Comparison of ENCODE assay signal across 9 mouse cellular contexts in the genomic region with DNA sequence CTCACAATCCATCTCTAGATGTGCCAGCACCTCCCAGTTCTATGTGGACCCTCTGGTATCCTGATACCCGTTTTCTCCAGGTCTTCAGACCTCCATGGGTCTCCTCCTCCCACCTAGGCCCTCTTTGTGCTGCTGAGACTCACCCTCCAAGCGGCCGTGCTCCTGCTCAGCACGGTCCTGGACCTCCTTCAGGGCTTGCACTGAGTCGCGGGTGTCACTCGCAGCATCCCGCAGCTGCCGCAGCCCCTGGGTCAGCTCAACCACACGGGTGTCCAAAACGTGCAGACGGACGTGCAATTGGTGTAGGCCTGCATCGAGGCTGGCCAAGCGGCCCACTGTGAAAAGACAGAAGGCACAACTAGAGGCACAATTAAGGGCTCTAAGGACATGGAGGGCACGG. TPM values are rescaled to one million over a fixed set of nuclear protein-coding genes. Genes with fewer than 3 reads are reported as not detected.
DNase-seq lines count a peak whose midpoint lies in the region; ATAC-seq lines count a peak whose summit lies in the region.
"Had no signal": no experiment of that assay in that cellular context is flagged by ENCODE, and none has a peak within 500 bp of the region (broad histone marks: within the 10 kb centered on the region; RNA-seq: fewer than 3 reads in every experiment).

No protein-coding gene starts in this region.

- peak overlapping the region; percentile 91 for H3K27ac ChIP-seq in embryonic facial prominence, embryonic 13.5 days
- H3K27ac ChIP-seq in hindbrain, embryonic 14.5 days, result peak overlapping the region; percentile 95; the same call in 1 of the 2 replicates
- H3K27ac ChIP-seq in midbrain, embryonic 16.5 days (ENCODE audit: low read length), result peak overlapping the region; percentile 92

- H3K9ac ChIP-seq in embryonic facial prominence, embryonic 13.5 days, result peak overlapping the region; percentile 53
- no peak overlapping the region for H3K9ac ChIP-seq in hindbrain, embryonic 14.5 days
- 0 out of 2 replicates have a peak overlapping the region, but pooled peaks have one; percentile 11 for H3K9ac ChIP-seq in midbrain, embryonic 16.5 days (ENCODE audit: low read depth, low read length)

- 10% methylated on average over 16 of the region's 16 CpGs for WGBS in embryonic facial prominence, embryonic 13.5 days
- 6% methylated on average over 16 of the region's 16 CpGs for WGBS in hindbrain, embryonic 14.5 days
- 11% methylated on average over 16 of the region's 16 CpGs for WGBS in midbrain, embryonic 16.5 days

- H3K4me1 ChIP-seq in embryonic facial prominence, embryonic 13.5 days, result peaks cover 46% of the 10 kb centered on the region
- H3K4me1 ChIP-seq in hindbrain, embryonic 14.5 days (replicated peaks; ENCODE audit: control insufficient read depth, insufficient read depth, low read length), result peaks cover 10% of the 10 kb centered on the region
- H3K4me1 ChIP-seq in midbrain, embryonic 16.5 days (ENCODE audit: control insufficient read depth, insufficient read depth, low read length), result peaks cover 12% of the 10 kb centered on the region

- H3K36me3 ChIP-seq in embryonic facial prominence, embryonic 13.5 days, result no peaks in the 10 kb centered on the region; the same call in 1 of the 2 replicates
- H3K36me3 ChIP-seq in hindbrain, embryonic 14.5 days (replicated peaks; ENCODE audit: control insufficient read depth, insufficient read depth), result no peaks in the 10 kb centered on the region
- no peaks in the 10 kb centered on the region for H3K36me3 ChIP-seq in midbrain, embryonic 16.5 days (ENCODE audit: control insufficient read depth, insufficient read depth, low read length)

- H3K4me2 ChIP-seq in embryonic facial prominence, embryonic 13.5 days, result peak overlapping the region; percentile 77
- H3K4me2 ChIP-seq in hindbrain, embryonic 14.5 days (replicated peaks), result peak overlapping the region; percentile 74
- H3K4me2 ChIP-seq in midbrain, embryonic 16.5 days (ENCODE audit: low read length), result peak overlapping the region; percentile 72

- DNase-seq in left cerebral cortex, postnatal 4 days, result peak; percentile 16
- no peak for DNase-seq in left cerebral cortex, adult 18-20 months (ENCODE audit: low spot score in 2 of 2)
- no peak for DNase-seq in hindbrain, embryonic 14.5 days (ENCODE audit: low spot score)
- DNase-seq in layer of hippocampus, adult 18-20 months (ENCODE audit: low spot score in 2 of 2), result no peak
- DNase-seq in spleen, adult 12 weeks (ENCODE audit: low spot score), result no peak
- DNase-seq in left cerebral cortex, postnatal 14 days (ENCODE audit: low spot score in 2 of 2), result no peak

- intact Hi-C loops in left cerebral cortex, postnatal 4 days (cut with DNase I), result no loop called here
- intact Hi-C loops in left cerebral cortex, postnatal 14 days (cut with DNase I), result no loop called here

- no peaks in the 10 kb centered on the region for H3K9me3 ChIP-seq in embryonic facial prominence, embryonic 13.5 days
- no peaks in the 10 kb centered on the region for H3K9me3 ChIP-seq in hindbrain, embryonic 14.5 days (ENCODE audit: control insufficient read depth, low read length)
- no peaks in the 10 kb centered on the region for H3K9me3 ChIP-seq in midbrain, embryonic 16.5 days (replicated peaks; ENCODE audit: control insufficient read depth, low read length, poor library complexity, severe bottlenecking)

- peaks cover 16% of the 10 kb centered on the region for H3K27me3 ChIP-seq in embryonic facial prominence, embryonic 13.5 days
- no peaks in the 10 kb centered on the region for H3K27me3 ChIP-seq in hindbrain, embryonic 14.5 days (ENCODE audit: control insufficient read depth, insufficient read depth, low read length)
- no peaks in the 10 kb centered on the region for H3K27me3 ChIP-seq in midbrain, embryonic 16.5 days (ENCODE audit: control insufficient read depth, insufficient read depth, low read depth, low read length)

- H3K4me3 ChIP-seq in embryonic facial prominence, embryonic 13.5 days, result peak overlapping the region; percentile 73
- H3K4me3 ChIP-seq in hindbrain, embryonic 14.5 days (replicated peaks; ENCODE audit: low read length), result peak overlapping the region; percentile 66
- H3K4me3 ChIP-seq in midbrain, embryonic 16.5 days (ENCODE audit: low read depth, low read length), result peak overlapping the region; percentile 67

- ATAC-seq in embryonic facial prominence, embryonic 13.5 days (ENCODE audit: insufficient number of reproducible peaks, insufficient read depth, low FRiP score, low TSS enrichment, low read depth), result peak; percentile 3; the same call in 1 of the 2 replicates
- ATAC-seq in hindbrain, embryonic 14.5 days (ENCODE audit: low FRiP score), result no peak
- ATAC-seq in midbrain, embryonic 16.5 days, result no peak; the same call in 1 of the 2 replicates

RNA-seq across cellular contexts. Expression of a gene that starts 1.0 kb away (rescaled TPM):
- total RNA-seq in left cerebral cortex, postnatal 4 days (2021), result 1 to 10 TPM; 2.5 to 2.8 TPM
- total RNA-seq in left cerebral cortex, adult 18-20 months (2021), result 1 to 10 TPM; 3.4 to 3.7 TPM
- polyA plus RNA-seq in embryonic facial prominence, embryonic 13.5 days (2015; fragmentation: Nextera tagmentation; extraction: Ambion mirVana), result 9.1 and 11.9 TPM in 2 replicates
- 3.6 and 3.7 TPM in 2 replicates for polyA plus RNA-seq in hindbrain, embryonic 14.5 days (2014; fragmentation: Nextera tagmentation; extraction: Ambion mirVana)
- polyA plus RNA-seq in midbrain, embryonic 16.5 days (2015; fragmentation: Nextera tagmentation; extraction: Ambion mirVana), result 4.0 and 4.2 TPM in 2 replicates
- 1 to 10 TPM; 3.3 to 3.6 TPM for total RNA-seq in layer of hippocampus, adult 18-20 months (2021)
- total RNA-seq in left cerebral cortex, postnatal 14 days (2021), result 1 to 10 TPM; 2.6 to 3.6 TPM

RNA-seq across cellular contexts. Expression of a gene that starts 4.4 kb away (rescaled TPM):
- 100 to 1,000 TPM; 299 to 336 TPM for total RNA-seq in left cerebral cortex, postnatal 4 days (2021)
- 100 to 1,000 TPM; 519 to 589 TPM for total RNA-seq in left cerebral cortex, adult 18-20 months (2021)
- polyA plus RNA-seq in embryonic facial prominence, embryonic 13.5 days (2015; fragmentation: Nextera tagmentation; extraction: Ambion mirVana), result 5.5 and 6.8 TPM in 2 replicates
- 40.3 and 46.8 TPM in 2 replicates for polyA plus RNA-seq in hindbrain, embryonic 14.5 days (2014; fragmentation: Nextera tagmentation; extraction: Ambion mirVana)
- 35.6 and 36.8 TPM in 2 replicates for polyA plus RNA-seq in midbrain, embryonic 16.5 days (2015; fragmentation: Nextera tagmentation; extraction: Ambion mirVana)
- 100 to 1,000 TPM; 626 to 653 TPM for total RNA-seq in layer of hippocampus, adult 18-20 months (2021)
- total RNA-seq in left cerebral cortex, postnatal 14 days (2021), result 100 to 1,000 TPM; 512 to 537 TPM
- polyA plus RNA-seq: macrophage had no signal

RNA-seq across cellular contexts. Expression of a gene that starts 44.4 kb away (rescaled TPM):
- not detected for total RNA-seq in left cerebral cortex, postnatal 4 days (2021)
- total RNA-seq in left cerebral cortex, adult 18-20 months (2021), result not detected
- polyA plus RNA-seq in embryonic facial prominence, embryonic 13.5 days (2015; fragmentation: Nextera tagmentation; extraction: Ambion mirVana), result not detected in 2 replicates
- polyA plus RNA-seq in hindbrain, embryonic 14.5 days (2014; fragmentation: Nextera tagmentation; extraction: Ambion mirVana), result not detected in 2 replicates
- not detected in 2 replicates for polyA plus RNA-seq in midbrain, embryonic 16.5 days (2015; fragmentation: Nextera tagmentation; extraction: Ambion mirVana)
- total RNA-seq in layer of hippocampus, adult 18-20 months (2021), result not detected
- not detected for total RNA-seq in left cerebral cortex, postnatal 14 days (2021)
- polyA plus RNA-seq: macrophage had no signal

RNA-seq across cellular contexts. Expression of a gene that starts 48.5 kb away (rescaled TPM):
- total RNA-seq in left cerebral cortex, postnatal 4 days (2021), result not detected
- not detected for total RNA-seq in left cerebral cortex, adult 18-20 months (2021)
- 0.13 TPM in 1 of 2 replicates, not detected in the other for polyA plus RNA-seq in embryonic facial prominence, embryonic 13.5 days (2015; fragmentation: Nextera tagmentation; extraction: Ambion mirVana)
- polyA plus RNA-seq in hindbrain, embryonic 14.5 days (2014; fragmentation: Nextera tagmentation; extraction: Ambion mirVana), result not detected in 2 replicates
- 0.14 TPM in 1 of 2 replicates, not detected in the other for polyA plus RNA-seq in midbrain, embryonic 16.5 days (2015; fragmentation: Nextera tagmentation; extraction: Ambion mirVana)
- total RNA-seq in layer of hippocampus, adult 18-20 months (2021), result not detected
- not detected for total RNA-seq in left cerebral cortex, postnatal 14 days (2021)
- polyA plus RNA-seq: macrophage had no signal

RNA-seq across cellular contexts. Expression of a gene that starts 59.2 kb away (rescaled TPM):
- total RNA-seq in left cerebral cortex, postnatal 4 days (2021), result 100 to 1,000 TPM; 169 to 191 TPM
- total RNA-seq in left cerebral cortex, adult 18-20 months (2021), result 10 to 100 TPM; 68.6 to 71.1 TPM
- polyA plus RNA-seq in embryonic facial prominence, embryonic 13.5 days (2015; fragmentation: Nextera tagmentation; extraction: Ambion mirVana), result 199 and 210 TPM in 2 replicates
- polyA plus RNA-seq in hindbrain, embryonic 14.5 days (2014; fragmentation: Nextera tagmentation; extraction: Ambion mirVana), result 180 and 185 TPM in 2 replicates
- polyA plus RNA-seq in midbrain, embryonic 16.5 days (2015; fragmentation: Nextera tagmentation; extraction: Ambion mirVana), result 225 and 237 TPM in 2 replicates
- total RNA-seq in layer of hippocampus, adult 18-20 months (2021), result 10 to 100 TPM; 78.3 to 89.3 TPM
- total RNA-seq in left cerebral cortex, postnatal 14 days (2021), result 10 to 100 TPM; 88.7 to 94.1 TPM
